Mouse (Mus musculus): Measurements from ENCODE around the gene Nt5c2.

The Nt5c2 gene

DNA sequence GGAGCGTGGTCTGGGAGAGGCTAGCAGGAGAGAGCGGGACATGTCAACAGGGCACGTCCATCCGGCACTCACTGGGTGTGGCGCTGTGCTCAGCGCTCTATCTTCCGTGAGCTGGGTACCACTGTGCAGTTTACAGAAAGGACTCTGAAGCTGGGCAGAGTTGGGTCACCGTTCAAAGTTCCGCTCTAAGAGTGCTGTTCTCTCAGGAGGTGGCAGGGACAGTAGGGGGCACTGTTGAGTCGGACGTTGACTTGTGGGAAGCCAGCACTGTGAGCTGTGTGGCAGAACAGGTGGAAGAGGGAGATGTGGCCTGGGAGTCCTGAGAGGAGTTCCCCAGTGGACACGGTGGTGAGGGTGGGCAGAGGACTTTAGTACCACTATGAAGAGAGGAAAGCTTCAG, 139.2 kb downstream of the Nt5c2 start:
- DNase-seq: peak; percentile 87

DNA sequence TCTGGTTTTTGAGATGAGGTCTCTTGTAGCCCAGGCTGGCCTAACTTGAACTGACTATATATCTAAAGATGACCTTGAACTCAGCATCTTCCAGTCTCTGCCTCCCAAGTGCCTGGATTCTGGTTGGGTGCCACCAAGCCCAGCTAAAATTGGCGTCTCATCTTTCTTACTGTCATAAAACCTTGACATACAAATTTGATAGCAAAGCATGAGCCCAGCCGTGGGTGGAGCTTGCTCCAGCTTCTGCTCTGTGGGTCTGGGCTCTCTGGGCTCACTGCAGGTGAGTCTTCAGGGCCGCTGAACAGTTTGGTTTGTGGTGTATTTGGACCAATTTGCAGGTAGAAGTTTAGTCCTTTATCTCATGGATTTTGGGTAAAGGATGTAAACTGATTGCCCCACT, 141.0 kb downstream of the Nt5c2 start:
- DNase-seq: no peak

DNA sequence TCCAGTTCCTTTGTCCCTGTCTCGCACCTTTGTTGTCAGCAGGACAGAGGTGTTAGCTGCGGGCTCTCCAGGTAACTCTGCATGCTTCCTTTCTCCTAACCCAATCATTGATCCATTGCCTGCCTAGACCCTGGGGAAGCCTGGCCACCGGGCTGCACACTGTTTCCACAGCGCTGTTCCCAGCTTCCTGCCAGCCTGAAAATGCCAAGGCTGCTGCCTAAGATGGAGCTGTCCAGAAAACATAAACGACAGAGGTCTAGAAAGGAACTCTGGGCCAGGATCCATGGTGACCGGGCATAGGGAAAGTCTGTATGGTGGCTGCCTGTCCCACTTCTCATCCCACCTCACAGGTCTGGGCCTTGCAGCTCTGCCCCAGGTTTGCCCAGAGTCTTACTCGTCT, 143.3 kb downstream of the Nt5c2 start:
- DNase-seq: no peak

DNA sequence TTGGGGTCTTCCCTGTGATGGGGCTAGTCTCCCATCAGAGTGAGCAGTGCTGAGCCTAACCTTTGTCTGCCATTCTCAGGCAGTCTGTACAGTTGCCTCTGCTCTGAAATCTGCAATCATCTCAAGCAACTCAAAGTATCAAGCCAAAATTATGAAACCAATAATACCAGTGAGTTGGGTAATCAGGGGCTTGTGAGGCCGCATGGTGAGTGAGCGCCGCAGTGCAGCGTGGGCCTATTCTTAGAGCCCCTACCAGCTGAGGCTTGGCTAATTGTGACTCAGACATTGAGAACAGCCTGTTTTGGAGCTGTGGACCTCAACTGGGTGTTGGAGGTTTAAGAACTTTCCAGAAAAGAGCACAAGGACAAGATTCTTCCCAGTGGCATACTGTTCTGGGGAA, 143.9 kb downstream of the Nt5c2 start:
- DNase-seq: no peak

DNA sequence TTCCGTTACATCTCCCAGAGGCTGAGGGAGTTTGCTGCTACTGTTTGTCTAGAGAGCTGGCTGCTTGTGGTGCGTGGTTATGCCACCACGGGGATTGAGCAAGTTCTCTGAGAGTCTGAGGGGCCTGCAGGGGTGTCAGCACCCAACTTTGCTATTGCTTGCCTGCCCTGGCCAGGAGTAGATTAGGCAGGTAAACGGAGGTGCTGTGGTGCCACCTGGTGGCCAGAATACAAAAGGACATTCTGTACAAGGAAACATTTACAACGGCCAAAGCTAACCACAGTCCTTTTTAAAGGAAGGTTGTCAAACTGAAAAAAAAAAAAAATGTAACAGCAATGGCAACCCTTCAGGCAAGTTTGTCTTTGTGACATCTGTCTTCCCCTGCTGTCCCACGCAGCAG, 145.4 kb downstream of the Nt5c2 start:
- DNase-seq: peak; percentile 87

DNA sequence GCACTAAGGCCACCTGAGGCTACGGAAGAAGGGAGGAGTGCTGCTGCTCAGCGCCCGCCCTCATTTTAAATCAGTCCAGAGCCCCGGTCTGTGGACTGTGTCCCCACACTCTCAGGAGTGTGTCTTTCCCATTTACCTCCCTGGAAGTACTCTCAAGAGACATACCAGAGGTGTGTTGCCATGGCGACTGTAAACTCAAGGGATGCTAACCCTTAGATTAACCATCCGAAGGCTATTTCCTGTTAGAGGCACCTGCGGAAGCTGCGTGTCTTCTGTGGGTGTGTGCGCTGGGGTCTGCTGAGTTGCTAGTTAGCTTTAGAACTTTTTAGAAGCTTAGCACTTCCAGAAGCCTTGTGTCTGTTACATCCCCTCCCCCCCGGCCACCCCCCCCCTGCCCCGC, 145.9 kb downstream of the Nt5c2 start:
- no peak for DNase-seq

DNA sequence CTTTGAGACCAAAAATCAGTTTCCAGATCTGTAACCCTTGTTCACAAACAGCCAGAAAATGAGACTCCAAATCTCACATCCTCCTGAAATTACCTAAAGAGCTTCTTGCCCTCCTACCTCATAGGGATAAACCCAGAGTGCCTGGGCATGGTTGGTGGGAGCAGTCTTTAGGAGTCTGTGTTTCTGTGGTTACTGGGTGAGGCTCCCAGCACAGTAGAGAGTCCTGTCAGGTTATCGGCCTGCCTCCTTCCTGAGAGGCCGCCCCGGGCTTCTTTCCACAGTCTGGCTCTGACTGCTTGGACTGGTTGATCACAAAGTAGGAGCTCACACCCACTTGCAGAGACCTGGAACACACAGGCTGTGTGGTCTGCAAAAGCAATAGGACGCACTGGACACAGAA, 149.6 kb downstream of the Nt5c2 start:
- no peak for DNase-seq

DNA sequence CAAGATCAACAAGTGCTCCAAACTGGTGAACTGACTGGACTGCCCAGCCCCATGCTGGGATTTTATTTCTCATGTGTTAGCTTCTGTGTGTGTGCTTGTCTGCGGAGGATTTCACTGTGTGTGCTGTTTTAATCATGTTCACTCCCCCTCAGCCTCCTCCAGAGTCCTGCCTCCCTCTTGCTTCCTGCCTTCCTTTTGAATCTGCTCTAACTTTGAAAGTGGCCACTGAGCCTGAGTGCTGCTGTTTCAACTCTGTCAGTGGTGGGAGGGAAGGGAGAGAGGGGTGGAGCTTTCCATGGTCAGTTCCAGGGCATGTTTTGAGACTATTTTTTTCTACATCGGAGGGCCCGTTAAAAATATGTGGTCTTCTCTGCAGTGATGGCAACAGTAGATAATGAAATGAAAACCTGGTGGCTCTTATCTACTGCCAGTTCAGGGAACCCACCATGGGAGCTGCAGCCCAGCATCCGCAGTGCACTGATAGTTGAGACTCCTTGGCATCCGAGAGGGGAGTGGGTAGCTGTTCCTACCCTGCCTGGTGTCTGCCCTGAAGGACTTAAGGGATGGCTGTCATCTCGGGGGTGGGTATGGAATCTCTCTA, 150.1 kb downstream of the Nt5c2 start:
- no peak for DNase-seq

DNA sequence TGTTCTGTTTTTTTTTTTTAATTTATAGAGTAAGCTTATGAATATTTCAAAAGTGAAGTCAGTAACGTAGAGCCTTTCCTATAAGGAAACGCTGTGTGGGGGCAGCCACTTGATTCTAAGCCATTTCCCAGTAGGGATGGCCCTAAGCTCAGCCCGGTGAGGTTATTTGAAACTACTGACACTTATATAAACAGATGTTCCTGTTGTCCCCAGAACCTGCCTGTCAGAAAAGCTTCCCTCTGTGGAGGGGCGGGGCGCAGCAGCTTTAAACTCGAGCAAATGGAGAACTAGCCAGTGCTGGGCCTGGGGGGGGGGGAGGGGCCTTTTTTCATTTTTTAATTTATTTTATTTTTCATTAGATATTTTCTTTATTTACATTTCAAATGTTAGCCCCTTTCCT, 150.9 kb downstream of the Nt5c2 start:
- DNase-seq: no peak

DNA sequence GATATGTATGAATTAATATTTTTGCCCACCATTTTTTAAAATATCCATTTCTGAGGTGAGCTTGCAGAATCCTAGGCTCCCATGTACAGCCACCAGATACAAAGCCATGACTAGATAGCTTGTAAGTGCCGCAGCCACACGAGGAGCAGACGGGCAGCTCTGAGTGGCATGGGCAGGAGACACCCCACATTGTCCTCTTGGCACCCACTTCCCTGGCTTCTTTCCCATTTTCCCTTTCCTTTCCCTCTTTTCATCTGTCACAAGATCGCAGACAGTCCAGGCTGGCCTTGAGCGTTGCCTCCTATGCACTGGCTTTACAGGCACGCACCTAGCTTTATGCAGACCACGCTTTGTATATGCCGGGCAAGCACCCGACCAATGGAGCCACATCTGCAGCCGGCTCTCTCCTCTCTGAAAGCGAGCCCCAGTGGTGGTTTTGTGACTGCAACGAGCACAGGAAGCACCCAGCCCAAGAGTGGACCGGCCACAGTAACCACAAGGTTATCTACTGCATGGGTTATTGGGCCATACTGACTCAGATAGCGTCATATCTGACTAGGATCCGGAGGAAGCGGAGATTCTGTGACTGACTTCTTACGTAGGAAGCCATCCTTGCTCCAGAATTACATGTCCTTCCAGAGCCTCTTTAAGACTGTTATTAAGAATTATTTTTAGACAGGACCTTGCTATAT, 151.6 kb downstream of the Nt5c2 start:
- no peak for DNase-seq

DNA sequence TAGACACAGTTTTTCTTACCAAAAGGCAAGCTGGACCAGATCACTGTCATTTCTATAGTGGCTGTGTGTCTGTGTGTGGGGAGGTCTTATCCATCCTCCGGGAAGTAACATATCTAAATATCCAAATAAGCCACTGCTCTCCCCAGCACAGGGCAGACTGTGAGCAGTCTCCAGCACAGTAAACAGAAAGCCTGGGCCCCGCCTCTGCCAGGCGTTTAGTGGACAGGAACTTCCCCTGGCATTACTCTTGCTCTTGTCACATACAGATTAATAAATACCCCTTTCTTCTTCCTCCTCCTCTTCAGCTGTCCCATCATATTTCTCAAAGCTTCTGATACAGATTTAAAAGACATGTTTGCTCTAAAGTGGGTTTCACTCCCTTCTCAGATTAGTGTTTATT, 152.4 kb downstream of the Nt5c2 start:
- no peak for DNase-seq

DNA sequence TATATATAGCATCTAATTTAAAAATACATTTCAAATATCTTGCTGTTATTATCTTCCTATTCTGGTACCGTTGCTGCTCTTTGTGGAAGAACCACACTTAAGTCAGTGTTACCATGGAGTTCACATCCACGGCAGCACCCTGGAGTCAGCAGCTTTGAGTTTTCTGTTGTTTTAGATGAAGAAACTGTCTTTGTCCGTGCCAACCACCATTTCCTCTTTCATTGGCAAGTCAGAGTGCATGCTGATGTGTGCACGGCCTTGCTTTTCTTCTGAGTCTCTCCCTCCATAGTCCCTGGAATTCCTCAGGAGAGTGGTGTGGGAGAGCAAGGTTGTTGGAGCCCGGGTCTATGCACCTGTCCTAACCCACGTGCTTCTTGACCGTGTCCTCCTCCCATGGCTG, 156.8 kb downstream of the Nt5c2 start:
- no peak for DNase-seq

DNA sequence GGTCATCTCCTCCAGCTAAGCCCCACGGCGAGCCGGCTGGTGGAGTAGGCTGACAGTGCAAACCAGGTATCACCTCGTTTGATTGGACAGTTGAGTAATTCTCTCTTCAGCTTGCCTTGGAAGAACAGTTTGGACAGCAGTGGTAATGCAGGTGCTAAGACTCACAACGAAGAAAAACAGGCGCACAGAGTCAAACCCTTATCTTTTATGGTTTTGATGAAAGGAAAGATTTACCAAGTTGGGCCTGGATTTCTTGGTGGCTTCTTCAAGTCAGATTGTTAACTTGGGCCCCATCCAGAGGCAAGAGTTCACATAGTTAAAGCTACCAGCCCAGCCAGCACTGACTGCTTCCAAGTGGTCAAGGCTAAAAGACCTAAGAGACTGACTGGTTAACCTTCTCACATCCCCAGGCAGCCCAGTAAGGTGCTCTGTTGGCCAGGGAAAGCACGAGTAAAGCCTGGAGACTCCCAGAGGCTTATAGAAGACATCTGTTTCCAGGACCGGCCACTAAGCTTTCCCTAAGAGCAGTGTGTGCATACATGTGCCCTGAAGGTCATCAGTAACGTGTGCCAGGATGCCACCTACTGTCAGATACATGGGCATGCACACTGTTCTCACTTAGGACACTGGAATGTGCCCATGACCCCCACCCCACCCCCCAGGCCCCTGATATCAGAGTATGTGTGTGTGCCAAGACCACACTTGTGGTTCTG, 157.5 kb downstream of the Nt5c2 start:
- DNase-seq: peak; percentile 41

DNA sequence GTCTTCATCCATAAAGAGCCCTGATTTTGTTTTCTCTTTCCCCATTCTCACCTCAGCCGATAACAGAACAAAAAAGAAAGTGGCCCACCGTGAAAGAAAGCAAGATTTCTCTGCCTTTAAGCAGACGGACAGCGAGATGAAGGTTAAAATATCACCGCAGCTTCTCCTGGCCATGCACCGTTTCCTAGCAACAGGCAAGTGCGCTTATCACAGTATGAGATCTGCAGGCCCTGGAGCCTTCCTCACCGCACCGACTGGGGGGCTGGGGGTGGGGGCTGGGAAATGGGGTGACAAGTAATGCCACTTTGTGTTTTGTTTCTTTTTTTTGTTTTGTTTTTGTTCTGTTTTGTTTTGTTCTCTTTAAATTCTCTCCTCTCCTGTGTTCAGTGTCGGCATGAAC, 158.2 kb downstream of the Nt5c2 start:
- no peak for DNase-seq

DNA sequence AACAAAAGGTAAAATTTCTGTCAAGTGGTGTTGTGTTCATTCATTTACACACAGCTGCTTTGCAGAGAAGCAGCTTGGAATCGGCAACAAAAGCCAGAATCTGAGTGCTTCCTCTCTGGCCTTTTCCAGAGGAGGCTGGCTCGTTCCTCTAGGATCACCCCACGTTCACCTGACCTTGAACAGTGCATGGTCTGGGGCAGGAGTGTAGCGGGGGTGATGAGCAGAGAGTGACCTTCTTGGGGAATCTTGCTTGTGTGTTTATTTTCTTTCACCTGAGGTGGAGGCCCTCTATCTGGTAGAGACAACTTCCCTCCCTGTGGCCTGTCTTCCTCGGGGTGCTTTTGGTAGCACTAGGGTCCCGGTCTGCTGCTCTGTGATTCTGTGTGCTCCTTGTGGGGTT, 158.7 kb downstream of the Nt5c2 start:
- DNase-seq: no peak

DNA sequence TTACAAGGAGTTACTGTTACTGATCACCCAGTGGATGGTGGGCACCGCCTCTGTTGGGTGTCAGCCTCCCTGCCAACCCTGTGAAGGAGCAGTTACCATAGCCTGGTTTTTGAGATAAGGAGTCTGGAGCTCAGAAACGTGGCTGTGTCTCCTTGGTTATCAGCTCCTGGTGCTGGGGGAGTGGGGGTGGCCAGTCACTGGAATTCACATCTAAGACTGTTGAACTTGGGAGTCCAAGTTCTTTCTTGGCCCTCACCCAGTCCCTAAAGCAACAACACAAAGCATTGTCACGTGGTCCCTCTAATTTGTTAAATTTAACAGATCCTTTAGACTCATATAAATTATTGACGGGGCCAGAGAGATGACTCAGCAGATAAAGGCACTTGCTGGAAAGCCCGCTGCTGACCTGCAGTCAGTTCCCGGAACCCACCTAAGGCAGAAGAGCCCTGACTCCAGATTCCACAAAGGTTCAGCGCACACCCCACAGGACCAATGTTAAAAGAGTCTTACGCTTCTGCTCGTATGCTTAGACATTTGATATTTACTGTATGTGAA, 165.4 kb downstream of the Nt5c2 start:
- peak; percentile 56 for DNase-seq

DNA sequence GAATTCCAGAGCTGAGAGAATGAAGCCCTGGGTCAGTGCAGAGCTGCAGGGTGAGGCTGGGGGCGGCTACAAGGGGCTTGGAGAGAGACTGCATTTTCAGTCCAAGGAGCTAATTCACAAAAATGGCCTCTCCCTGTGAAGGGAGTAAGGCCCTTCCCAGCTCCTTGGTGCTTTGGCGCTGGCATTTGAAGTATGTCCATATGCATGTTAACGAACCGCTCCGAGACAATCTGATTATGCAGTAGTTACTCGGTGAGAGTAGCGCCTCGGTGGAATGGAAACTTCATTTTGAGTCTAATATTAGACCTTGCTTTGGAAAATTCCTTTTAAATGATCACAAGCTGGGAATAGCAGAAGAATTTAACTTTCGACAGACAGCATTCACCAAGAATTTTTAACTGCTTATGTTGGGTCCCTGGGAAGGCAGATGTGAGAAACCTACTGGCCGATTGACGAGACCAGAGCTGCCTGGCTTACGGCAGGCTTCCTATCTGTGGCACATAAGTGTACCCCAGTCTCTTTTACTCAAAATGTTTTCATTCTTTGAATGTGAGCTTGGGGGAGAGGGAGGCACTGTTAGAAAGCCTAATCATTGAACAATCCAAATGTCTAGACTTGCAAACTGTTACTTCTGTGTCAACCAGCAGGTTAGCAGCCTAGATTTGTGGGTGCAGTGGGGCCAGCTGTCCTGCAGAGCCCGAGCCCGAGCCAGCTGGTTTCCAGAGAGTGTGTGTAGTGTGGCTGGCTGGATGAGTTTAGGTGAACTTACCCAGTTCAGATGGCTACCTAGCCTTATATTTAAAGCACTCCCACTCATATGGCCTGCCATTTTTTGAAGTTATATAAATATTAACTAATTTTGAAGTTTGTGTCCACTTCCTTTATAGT, 166.3 kb downstream of the Nt5c2 start:
- peak; percentile 43 for DNase-seq

DNA sequence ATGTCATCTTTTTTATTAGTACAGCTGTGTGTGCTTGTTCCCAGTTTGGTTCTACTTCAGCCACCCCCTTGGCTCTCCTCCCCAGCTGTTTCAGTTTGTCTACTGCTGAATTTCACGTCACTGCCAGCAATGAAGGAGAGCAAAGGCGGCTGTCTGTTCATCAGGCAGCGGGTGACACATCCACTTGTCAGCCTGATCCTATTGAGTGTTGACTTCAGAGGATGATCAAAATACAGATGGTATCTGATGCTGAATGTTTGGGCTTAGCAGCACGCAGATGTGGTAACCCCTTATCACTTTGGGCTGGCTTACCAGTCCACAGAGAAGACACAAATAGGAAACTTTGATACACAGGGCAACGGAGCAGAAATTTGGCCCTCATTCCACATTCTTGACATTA, 168.5 kb downstream of the Nt5c2 start:
- no peak for DNase-seq

DNA sequence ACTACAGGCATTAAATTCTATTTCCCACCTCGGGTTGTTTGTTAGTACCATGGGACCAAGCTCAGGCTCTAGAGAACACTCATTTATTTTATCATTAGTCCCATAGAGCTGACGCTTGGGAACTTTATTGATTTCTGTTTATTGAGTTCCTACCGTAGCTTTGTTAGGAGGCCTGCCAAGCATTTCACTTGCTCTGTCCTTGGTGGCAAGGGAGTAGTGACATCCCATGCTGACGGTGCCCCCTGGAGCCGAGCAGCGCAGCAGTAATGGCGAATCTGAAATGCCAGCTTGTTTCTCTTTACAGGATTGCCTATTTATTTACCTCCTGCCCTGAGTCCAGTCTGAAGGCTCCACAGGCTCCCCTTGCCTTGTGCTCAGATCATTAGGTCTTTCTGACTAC, 168.9 kb downstream of the Nt5c2 start:
- DNase-seq: no peak

DNA sequence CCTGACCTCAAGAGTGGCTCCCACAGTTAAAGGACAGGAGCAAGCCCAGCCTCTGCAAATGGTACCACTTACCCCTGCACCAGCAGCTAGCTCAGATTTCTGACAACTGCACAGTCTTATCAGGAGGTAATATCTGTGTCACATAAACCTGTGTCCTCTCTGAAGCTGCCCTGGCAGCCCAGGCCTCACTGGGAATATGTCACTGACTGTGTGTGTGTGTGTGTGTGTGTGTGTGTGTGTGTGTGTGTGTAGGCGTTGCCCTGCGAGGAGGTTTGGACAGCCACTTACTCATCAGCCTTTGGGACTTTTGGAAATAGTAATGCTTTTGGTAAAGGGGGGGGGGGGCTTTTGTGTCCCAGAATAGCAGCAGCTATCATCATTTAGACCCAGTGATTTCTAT, 171.9 kb downstream of the Nt5c2 start:
- no peak for DNase-seq

DNA sequence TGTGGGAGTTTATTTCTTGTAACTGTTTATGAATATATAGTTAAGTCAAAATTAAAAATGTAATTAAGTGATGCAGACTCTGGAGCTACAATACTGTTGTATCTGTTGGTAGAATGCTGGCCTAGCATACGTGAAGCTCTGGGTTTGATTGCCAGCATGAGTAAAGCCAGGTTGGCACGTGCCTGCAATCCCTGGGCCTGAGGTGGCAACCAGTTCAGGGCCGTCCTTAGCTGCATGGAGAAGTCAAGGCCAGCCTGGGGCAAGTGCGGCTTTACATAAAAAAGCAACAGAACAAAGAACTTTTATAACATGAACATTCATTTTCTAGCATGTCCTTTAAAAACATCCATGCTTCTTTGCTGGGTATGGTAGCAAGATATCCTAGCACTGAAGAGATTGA, 173.9 kb downstream of the Nt5c2 start:
- no peak for DNase-seq

DNA sequence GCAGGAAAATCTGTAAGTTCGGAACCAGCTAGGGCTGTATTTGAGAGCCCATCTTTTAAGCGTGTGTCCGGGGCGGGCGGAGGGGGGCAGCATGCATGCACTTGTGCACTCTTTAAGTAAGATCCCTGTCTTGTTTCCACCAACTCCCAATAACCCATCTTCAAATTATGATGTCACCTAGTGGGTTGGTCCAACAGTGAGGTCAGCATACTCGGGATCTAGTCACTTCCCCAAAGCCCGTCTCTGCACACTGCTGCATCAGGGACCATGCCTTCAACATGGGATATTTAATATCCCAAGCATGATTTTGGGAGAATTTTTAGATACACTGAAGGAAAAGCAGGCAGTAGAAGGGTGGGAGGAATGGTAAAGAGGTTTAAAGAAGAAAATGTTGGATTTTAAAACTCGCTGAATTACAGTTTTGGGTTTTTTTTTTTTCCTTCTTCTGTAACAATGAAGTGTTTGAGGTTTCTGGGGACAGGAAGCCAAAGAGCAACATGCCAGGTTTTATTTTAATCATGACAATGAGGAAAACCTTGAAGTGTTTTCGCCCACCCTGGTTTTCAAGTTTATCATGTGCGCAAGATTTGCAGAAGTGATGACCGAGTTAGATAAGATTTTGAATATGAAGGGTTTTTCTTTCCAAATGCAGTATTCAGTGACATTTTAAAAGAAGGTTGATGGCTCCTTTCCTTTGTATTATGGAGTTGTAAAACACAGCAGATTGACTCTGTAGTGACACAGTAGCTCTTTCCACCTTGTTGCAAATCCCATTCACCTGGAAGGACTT, 177.5 kb downstream of the Nt5c2 start:
- no peak for DNase-seq

Data from kidney, adult 18-20 months (tissue).